Mouse (Mus musculus) kidney, embryonic 15.5 days (tissue): ENCODE results near the gene Rbm4b. TPM values are rescaled to one million over a fixed set of nuclear protein-coding genes. Genes with fewer than 3 reads are reported as not detected.

Experiments
- ATAC-seq: fragments of 200-750 bp; cut with Nextera tagmentation; replicated peaks from 2 replicates; pipeline ENCODE4 v1.8.0; 2017; ENCODE audit warnings: moderate TSS enrichment; ENCODE audit not compliant: low FRiP score
- H3K27ac ChIP-seq: fragments of 300-500 bp; sonication (generic); 2 replicates; pipeline ENCODE4 v1.5.1; 2015; ENCODE audit warnings: mild to moderate bottlenecking, inconsistent platforms
- H3K27me3 ChIP-seq: fragments of 300-500 bp; sonication (generic); 2 replicates; pipeline ENCODE4 v1.6.1; 2015; ENCODE audit warnings: inconsistent platforms
- H3K36me3 ChIP-seq: fragments of 300-500 bp; sonication (generic); 2 replicates; pipeline ENCODE4 v1.6.1; 2015; ENCODE audit warnings: inconsistent platforms
- H3K4me1 ChIP-seq: fragments of 300-500 bp; sonication (generic); 2 replicates; pipeline ENCODE4 v1.6.1; 2015; ENCODE audit warnings: inconsistent platforms
- H3K4me2 ChIP-seq: fragments of 300-500 bp; sonication (generic); 2 replicates; pipeline ENCODE4 v1.6.1; 2015; ENCODE audit warnings: moderate library complexity, mild to moderate bottlenecking, inconsistent platforms
- H3K4me3 ChIP-seq: fragments of 300-500 bp; sonication (generic); replicated peaks from 2 replicates; pipeline ENCODE4 v1.5.1; 2015; ENCODE audit warnings: mild to moderate bottlenecking, inconsistent platforms
- H3K9ac ChIP-seq: fragments of 300-500 bp; sonication (generic); 2 replicates; pipeline ENCODE4 v1.6.1; 2015; ENCODE audit warnings: mild to moderate bottlenecking, inconsistent platforms
- H3K9me3 ChIP-seq: fragments of 300-500 bp; sonication (generic); replicated peaks from 2 replicates; pipeline ENCODE4 v1.6.1; 2016; ENCODE audit warnings: inconsistent platforms
- WGBS: fragments of 180-500 bp; shearing (Covaris S2); methylation state at CpG from one replicate; pipeline ENCODE4 v1.1.7; 2015; ENCODE audit warnings: mixed read lengths; 5-methylcytosine and 5-hydroxymethylcytosine counted together
- polyA plus RNA-seq: library from polyadenylated mRNA; unstranded; fragments of >200 nt; fragmentation: Nextera tagmentation; extraction: Ambion mirVana; gene quantifications from 2 replicates; pipeline ENCODE4 v1.2.1, GENCODE M21; 2015

Gene Rbm4b
- polyA plus RNA-seq, 1 experiment from 2014 or later = 75.2 TPM

DNA sequence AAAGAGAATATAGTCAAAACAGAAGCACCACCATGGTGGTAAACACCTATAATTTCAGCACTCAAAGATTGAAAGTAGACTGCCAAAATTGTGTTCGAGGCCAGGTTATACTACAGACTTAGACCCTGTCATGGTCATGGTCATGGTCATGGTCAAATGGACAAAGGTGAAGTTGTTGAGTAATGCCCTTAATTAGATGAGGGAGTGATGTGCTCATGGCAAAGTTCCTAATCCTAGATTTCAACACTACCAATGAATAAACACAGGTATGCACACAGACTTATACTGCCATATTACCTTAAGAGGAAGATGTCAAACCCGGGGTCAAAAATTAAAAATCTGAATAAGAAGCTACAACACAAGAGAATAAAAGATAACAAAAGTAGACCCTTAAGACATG is 30.0 kb downstream of the Rbm4b start:
- no peak overlapping the region for H3K4me3 ChIP-seq
- no peak for ATAC-seq
- 94% methylated on average over 2 of the region's 2 CpGs for WGBS
- no peaks in the 10 kb centered on the region for H3K9me3 ChIP-seq
- H3K27ac ChIP-seq = no peak overlapping the region
- no peaks in the 10 kb centered on the region for H3K27me3 ChIP-seq
- H3K36me3 ChIP-seq = peaks cover 96% of the 10 kb centered on the region
- H3K4me2 ChIP-seq = no peak overlapping the region
- H3K4me1 ChIP-seq = peaks cover 20% of the 10 kb centered on the region
- no peak overlapping the region for H3K9ac ChIP-seq

DNA sequence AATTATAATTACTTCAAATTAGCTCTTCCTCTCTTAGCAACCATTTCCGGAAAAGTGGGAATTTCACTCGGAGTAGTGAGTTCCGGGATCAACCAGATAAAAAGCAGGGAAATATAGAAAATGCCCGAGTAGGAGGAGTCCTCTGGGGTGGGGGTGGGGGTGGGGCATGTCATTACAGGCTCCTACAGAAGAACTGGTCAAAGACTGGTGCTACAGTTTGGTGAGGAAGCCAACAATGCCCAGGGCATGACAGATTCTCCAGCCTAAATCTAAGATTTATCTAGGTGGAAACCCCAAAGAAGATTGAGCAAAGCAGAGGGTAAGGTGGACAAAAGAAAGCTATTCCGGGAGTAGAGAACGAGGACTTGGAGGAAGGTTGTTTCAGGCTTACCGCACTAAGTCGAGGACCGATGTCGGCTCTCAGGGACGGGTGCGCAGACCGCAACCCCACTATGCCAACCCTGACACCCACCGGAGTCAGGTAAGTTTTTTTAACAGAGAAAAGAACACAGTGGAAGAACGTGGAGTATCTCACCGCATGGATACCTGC is 37.1 kb downstream of the Rbm4b start:
- peak overlapping the region; percentile 85 for H3K4me2 ChIP-seq
- peak overlapping the region; percentile 65 for H3K4me3 ChIP-seq
- H3K9me3 ChIP-seq = no peaks in the 10 kb centered on the region
- WGBS = 1% methylated on average over 16 of the region's 16 CpGs
- peak; percentile 61 for ATAC-seq
- H3K9ac ChIP-seq = peak overlapping the region; percentile 65
- H3K27ac ChIP-seq = peak overlapping the region; percentile 83
- peaks cover 56% of the 10 kb centered on the region for H3K36me3 ChIP-seq
- peaks cover 43% of the 10 kb centered on the region for H3K4me1 ChIP-seq
- H3K27me3 ChIP-seq = no peaks in the 10 kb centered on the region

DNA sequence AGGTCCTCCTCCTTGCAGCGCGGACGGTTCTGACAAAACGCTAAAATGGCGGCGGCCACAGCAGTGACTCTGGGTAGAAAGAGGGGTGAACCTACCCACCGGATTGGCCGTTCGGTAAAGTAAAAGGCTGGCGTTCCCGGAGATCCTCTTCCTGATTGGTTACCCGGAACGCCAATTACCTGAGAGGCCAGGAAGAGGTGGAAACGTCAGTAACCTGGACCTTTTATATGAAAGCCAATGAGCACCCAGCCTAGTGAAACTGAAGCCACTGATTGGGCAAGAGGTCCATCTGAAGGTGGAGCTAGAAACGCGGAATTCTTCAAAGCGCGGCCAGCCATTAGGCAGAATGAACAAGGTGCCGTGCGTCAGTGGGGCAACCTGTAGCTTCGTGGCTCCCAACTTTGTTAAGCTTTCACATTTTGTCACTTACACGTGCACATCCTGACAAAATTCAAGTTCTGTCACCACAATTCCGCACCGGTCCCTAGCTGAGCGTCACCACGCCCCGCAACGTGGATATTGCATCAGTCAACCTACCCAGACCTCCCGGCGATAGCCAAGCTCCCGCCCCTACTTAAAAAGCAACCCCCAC is 37.6 kb downstream of the Rbm4b start, which contains the start of gene Rbm4:
Gene Rbm4 (minus strand): TSS at position 71 of the 592 bp plus-strand sequence.
- under 1% methylated on average over 31 of the region's 31 CpGs for WGBS
- Histone ChIP-seq H3K4me1 (peaks cover 43% of the 10 kb centered on the region), H3K36me3 (peaks cover 56% of the 10 kb centered on the region), H3K9me3 (no peaks in the 10 kb centered on the region), H3K4me2 (peak within 1 kb of the TSS; percentile 85), H3K4me3 (peak within 1 kb of the TSS; percentile 65), H3K9ac (peak within 1 kb of the TSS; percentile 65), H3K27ac (peak within 1 kb of the TSS; percentile 83), H3K27me3 (no peaks in the 10 kb centered on the region)
- ATAC-seq = peak; percentile 98

DNA sequence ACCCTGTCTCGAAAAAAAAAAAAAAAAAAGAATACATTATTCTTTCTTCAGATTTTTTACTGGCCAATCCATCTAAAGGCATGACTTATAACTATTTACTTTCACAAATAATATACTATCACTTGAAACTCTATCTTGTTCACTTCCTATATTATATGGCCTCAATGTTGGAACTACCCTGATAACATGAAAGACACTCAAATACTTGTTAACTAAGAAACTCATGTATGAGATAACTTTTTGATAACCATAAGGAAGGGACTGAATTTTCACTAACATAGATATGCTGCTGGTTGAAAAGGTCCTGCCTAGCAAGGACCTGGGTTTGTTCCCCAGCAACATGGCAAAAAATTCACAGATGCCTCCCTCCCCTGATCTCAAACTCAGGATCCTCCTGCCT is 39.6 kb downstream of the Rbm4b start:
- whole genome bisulfite sequencing = 73% methylated on average over 1 of the region's 1 CpGs
- peaks cover 58% of the 10 kb centered on the region for H3K36me3 ChIP-seq
- no peak for ATAC-seq
- peaks cover 31% of the 10 kb centered on the region for H3K4me1 ChIP-seq
- no peaks in the 10 kb centered on the region for H3K9me3 ChIP-seq
- no peak overlapping the region for H3K4me3 ChIP-seq
- H3K9ac ChIP-seq = no peak overlapping the region
- no peak overlapping the region for H3K4me2 ChIP-seq
- H3K27me3 ChIP-seq = no peaks in the 10 kb centered on the region
- H3K27ac ChIP-seq = no peak overlapping the region

DNA sequence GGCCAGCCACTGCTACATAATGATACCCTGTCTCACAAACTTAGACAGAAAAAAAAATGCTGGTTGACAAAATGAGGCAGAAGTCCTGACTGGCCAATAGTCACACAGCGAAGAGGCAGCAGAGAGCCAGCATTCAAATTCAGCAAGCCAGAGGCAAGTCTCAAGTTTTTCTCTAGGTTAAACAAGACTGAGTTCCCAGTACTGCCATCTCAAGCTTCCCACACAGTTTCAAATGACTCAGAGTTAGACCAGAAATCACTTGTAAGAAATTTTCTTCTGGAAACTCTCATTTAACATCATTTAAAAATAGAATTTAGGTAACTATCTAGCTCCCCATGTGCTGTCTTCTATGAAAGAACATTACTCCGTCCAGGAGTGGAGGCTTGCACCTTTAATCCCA is 41.5 kb downstream of the Rbm4b start:
- 98% methylated on average over 2 of the region's 2 CpGs for WGBS
- Histone ChIP-seq H3K9me3 (no peaks in the 10 kb centered on the region), H3K4me2 (no peak overlapping the region), H3K9ac (no peak overlapping the region), H3K27ac (no peak overlapping the region), H3K4me1 (peaks cover 16% of the 10 kb centered on the region), H3K27me3 (no peaks in the 10 kb centered on the region), H3K36me3 (peaks cover 64% of the 10 kb centered on the region), H3K4me3 (no peak overlapping the region)
- ATAC-seq = no peak

DNA sequence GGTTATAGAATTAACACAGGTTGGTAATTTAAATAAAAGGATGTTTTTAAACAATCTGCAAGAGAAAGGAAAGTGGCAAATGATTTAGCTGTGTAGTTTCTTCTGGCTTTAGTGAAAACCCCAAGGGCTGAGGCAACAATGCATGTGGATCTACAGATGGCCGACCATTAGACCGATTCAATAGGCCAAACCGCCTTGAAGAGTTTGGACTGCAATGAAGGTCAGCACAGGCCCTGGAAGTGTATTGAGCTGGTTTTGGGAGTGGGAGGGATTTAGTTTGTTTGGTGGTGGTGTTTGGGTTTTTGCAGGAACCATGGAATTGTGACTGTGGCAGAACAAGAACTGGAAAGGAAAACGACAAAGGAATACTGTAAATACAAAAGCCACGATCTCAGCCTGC is 42.8 kb downstream of the Rbm4b start:
- 95% methylated on average over 5 of the region's 5 CpGs for WGBS

DNA sequence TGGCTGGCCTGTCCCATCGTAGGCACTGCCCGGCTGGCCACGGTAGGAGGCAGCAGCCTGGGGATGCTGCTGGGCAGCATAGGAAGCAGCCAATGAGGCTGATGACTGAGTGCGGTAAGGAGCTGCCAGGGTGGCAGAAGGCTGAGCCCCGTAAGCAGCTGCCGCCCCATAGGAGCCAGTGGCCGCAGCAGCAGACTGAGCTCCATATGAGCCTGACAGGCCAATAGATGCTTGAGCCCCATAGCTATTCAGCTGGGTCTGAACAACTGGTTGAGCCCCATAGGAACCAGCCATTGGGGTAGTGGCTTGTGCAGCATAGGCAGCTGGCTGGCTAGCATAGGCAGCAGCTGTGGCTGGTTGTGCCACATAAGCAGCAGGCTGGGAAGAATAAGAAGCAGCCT is 46.4 kb downstream of the Rbm4b start:
- H3K4me3 ChIP-seq = no peak overlapping the region
- no peak overlapping the region for H3K4me2 ChIP-seq
- H3K36me3 ChIP-seq = peaks cover 71% of the 10 kb centered on the region
- ATAC-seq = no peak
- no peak overlapping the region for H3K27ac ChIP-seq
- 0 out of 2 replicates have a peak, but pooled peaks cover 14% of the 10 kb centered on the region for H3K4me1 ChIP-seq
- 98% methylated on average over 7 of the region's 7 CpGs for WGBS
- H3K9me3 ChIP-seq = no peaks in the 10 kb centered on the region
- no peak overlapping the region for H3K9ac ChIP-seq
- H3K27me3 ChIP-seq = no peaks in the 10 kb centered on the region

More for the DNA sequence above, 42.8 kb downstream of the Rbm4b start:
- Histone ChIP-seq H3K9ac (no peak overlapping the region), H3K9me3 (no peaks in the 10 kb centered on the region), H3K36me3 (peaks cover 75% of the 10 kb centered on the region), H3K27ac (no peak overlapping the region), H3K27me3 (no peaks in the 10 kb centered on the region), H3K4me1 (peaks cover 18% of the 10 kb centered on the region), H3K4me2 (no peak overlapping the region), H3K4me3 (no peak overlapping the region)
- no peak for ATAC-seq

DNA sequence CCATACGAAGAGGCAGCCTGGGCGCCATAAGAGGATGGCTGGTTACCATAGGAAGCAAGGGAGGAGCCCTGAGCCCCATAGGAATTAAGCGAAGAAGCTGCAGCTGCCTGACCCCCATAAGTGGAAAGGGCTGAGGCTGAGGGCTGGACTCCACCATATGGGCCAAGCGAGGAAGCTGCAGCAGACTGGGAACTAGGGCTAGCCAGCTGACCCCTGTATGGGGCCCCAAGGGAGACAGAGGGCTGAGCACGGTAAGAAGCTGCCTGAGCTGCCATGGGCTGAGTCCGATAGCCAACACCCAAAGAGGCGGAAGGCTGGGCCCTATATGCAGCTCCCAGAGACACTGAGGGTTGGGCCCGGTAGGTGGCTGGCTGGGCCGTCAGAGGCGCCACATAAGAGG is 47.0 kb downstream of the Rbm4b start:
- Histone ChIP-seq H3K4me2 (no peak overlapping the region), H3K9me3 (no peaks in the 10 kb centered on the region), H3K4me3 (no peak overlapping the region), H3K9ac (no peak overlapping the region), H3K4me1 (peaks cover 20% of the 10 kb centered on the region), H3K27ac (no peak overlapping the region), H3K27me3 (no peaks in the 10 kb centered on the region), H3K36me3 (peaks cover 65% of the 10 kb centered on the region)
- ATAC-seq = no peak
- WGBS = 78% methylated on average over 10 of the region's 10 CpGs

DNA sequence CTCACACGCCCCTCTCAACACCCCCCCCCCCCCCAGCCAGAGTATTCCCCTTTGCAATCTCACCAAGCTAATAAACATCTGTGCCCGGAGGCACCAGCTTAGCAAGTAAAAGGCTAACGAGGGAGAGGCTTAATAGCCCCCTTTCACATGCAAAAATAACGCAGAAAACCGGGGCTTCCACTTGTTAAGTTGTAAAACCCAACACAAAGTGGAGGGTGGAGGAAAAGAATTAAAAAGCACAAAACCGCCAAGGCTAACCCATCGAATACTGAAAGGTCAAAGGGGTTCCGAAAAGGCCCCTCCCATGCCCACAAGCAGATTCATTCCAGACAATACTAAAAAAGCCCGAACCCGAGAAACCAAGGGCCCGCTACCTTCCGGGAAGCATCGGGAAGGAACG is 54.0 kb downstream of the Rbm4b start:
- Histone ChIP-seq H3K27ac (peak overlapping the region; percentile 98), H3K9me3 (no peaks in the 10 kb centered on the region), H3K27me3 (no peaks in the 10 kb centered on the region), H3K9ac (peak overlapping the region; percentile 69), H3K4me2 (peak overlapping the region; percentile 80), H3K36me3 (0 out of 2 replicates have a peak, but pooled peaks cover 5% of the 10 kb centered on the region), H3K4me3 (peak overlapping the region; percentile 67), H3K4me1 (peaks cover 29% of the 10 kb centered on the region)
- WGBS = under 1% methylated on average over 14 of the region's 14 CpGs
- no peak for ATAC-seq

DNA sequence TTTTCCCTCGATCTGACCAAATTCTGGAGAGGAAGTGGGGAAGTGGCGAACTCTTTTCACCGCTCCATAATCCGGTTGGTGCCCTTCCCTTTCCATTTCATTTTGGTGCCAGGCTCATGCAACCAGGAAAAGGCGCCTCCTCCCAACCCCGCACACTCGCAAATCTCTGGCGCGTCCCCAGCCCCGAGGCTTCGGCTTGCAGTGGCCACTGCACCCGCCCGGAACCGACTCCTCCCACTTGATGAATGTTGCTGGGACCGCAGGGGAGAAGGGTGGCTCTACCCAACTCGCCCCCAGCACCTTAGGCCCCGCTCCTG is 54.4 kb downstream of the Rbm4b start:
- Histone ChIP-seq H3K4me3 (peak overlapping the region; percentile 67), H3K4me2 (peak overlapping the region; percentile 80), H3K27ac (peak overlapping the region; percentile 98), H3K27me3 (no peaks in the 10 kb centered on the region), H3K4me1 (peaks cover 27% of the 10 kb centered on the region), H3K36me3 (0 out of 2 replicates have a peak, but pooled peaks cover 5% of the 10 kb centered on the region), H3K9ac (peak overlapping the region; percentile 69), H3K9me3 (no peaks in the 10 kb centered on the region)
- 0% methylated on average over 17 of the region's 17 CpGs for WGBS
- no peak for ATAC-seq

DNA sequence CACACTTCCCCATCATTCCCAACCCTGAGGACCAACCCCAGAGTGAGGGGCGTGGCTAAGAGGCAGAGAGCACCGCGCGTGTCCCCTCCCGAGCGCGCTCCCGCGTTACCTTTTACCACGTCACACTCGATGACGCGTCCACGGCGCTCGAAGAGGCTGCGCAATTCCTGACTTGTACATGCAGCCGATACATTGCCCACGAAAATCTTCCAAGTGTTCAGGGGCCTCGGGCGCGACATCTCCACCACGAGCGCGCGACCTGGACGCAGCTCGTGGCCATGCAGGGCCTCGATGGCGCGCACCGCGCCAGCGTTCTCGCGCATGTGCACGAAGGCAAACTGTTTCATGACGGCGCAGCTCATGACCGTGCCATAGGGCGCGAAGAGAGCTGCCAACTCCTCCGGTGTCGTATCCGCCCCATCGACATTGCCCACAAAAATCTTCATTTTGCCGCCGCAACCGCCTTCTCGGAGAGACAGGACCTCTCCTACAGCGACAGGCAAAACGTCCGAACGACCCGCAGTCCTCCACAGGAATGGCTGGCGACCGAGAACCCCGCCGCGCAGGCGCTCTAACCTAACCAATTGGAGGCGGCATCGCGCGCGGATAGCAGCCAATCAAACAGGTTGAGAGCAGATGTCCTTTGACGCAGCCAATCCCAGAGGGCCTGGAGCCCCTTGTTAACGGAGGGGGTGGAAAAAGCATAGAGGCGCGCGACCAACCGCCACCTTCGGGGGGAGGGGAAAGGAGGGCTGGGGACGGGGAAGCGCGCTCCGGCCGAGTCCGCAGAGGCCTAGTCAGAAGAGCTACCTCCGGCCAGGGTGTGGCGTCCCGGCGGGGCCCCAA is 55.0 kb downstream of the Rbm4b start, which contains the start of the genes Gm21992 and Rbm14:
Gene Gm21992 (minus strand): TSS at position 550 of the 846 bp plus-strand sequence.
Gene Rbm14 (minus strand): TSS at position 572 of the 846 bp plus-strand sequence.
- peak within 1 kb of the TSS; percentile 98 for H3K27ac ChIP-seq

DNA sequence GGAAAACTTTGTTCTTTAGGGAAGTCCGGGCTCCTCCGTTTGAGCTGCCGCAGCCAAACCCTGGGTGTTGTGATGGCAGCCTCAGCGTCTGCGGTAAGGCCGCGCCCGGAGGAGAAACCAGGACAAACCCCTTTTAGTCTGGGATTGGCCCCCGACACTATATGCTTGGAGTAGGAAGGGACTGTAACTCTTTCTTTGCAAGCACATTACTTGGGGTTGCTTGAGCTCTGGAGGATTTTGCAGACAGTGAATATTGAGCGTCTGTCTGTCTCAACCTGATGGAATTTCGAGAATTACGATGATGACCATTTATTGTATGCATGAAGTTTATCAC is 55.6 kb downstream of the Rbm4b start:
- Histone ChIP-seq H3K9ac (peak overlapping the region; percentile 78), H3K4me2 (peak overlapping the region; percentile 80), H3K27me3 (no peaks in the 10 kb centered on the region), H3K9me3 (no peaks in the 10 kb centered on the region), H3K27ac (peak overlapping the region; percentile 98), H3K4me3 (peak overlapping the region; percentile 67), H3K4me1 (peaks cover 27% of the 10 kb centered on the region), H3K36me3 (no peaks in the 10 kb centered on the region)
- 3% methylated on average over 12 of the region's 12 CpGs for WGBS
- ATAC-seq = peak; percentile 45; the same call in 1 of the 2 replicates

More for the DNA sequence above, 55.0 kb downstream of the Rbm4b start, which contains the start of the genes Gm21992 and Rbm14:
- H3K4me1 ChIP-seq = peaks cover 27% of the 10 kb centered on the region
- whole genome bisulfite sequencing = under 1% methylated on average over 83 of the region's 83 CpGs
- peak; percentile 99 for ATAC-seq
- H3K9ac ChIP-seq = peak within 1 kb of the TSS; percentile 78
- H3K9me3 ChIP-seq = no peaks in the 10 kb centered on the region
- H3K4me2 ChIP-seq = peak within 1 kb of the TSS; percentile 80
- H3K36me3 ChIP-seq = 0 out of 2 replicates have a peak, but pooled peaks cover 4% of the 10 kb centered on the region
- peak within 1 kb of the TSS; percentile 67 for H3K4me3 ChIP-seq
- H3K27me3 ChIP-seq = no peaks in the 10 kb centered on the region
